Mouse (Mus musculus) thymus, postnatal 36 days (tissue): ENCODE measurements around the gene Rpl31.
A peak's percentile ranks its signal among the peaks of the same experiment; 100 is the strongest.

Experiments
- DNase-seq, 2 experiments: peaks; one replicate each; pipeline ENCODE4 v3.0.0; 2022; ENCODE audit warnings: mixed read lengths in 2 of 2

The Rpl31 gene

GRCm38 (mm10) chr1:39407108-39407507 lies 39.5 kb downstream of the Rpl31 start:
- no peak for DNase-seq

- no peak for DNase-seq
These were observed 40.5 kb downstream of the Rpl31 start for GRCm38 (mm10) chr1:39408123-39408522.

- DNase-seq: no peak
These were observed 41.0 kb downstream of the Rpl31 start for GRCm38 (mm10) chr1:39408668-39409067.

GRCm38 (mm10) chr1:39410085-39410821 lies 42.6 kb downstream of the Rpl31 start:
- DNase-seq: no peak

- DNase-seq: peak; percentile 58 to 77
These were observed 50.2 kb downstream of the Rpl31 start for GRCm38 (mm10) chr1:39417817-39418216.

GRCm38 (mm10) chr1:39418852-39419251 lies 51.2 kb downstream of the Rpl31 start:
- DNase-seq: no peak

GRCm38 (mm10) chr1:39420987-39421386 lies 53.3 kb downstream of the Rpl31 start:
- no peak for DNase-seq
